Mouse (Mus musculus) myocyte (in vitro differentiated cells): ENCODE data around the gene Usp24.

ENCODE experiments used
- CEBPB ChIP-seq: IDR thresholded peaks from 2 replicates; pipeline ENCODE4 v1.6.1; 2011; ENCODE audit warnings: mild to moderate bottlenecking, moderate library complexity; ENCODE audit not compliant: poor library complexity, insufficient read depth, severe bottlenecking
- E2F4 ChIP-seq: IDR thresholded peaks from one replicate; pipeline ENCODE4 v1.6.1; 2011; ENCODE audit warnings: mild to moderate bottlenecking, control low read depth, moderate library complexity; ENCODE audit not compliant: insufficient read depth
- MAX ChIP-seq: IDR thresholded peaks from one replicate; pipeline ENCODE4 v1.6.1; 2011; ENCODE audit warnings: low read depth, mild to moderate bottlenecking, control low read depth
- POLR2A ChIP-seq: IDR thresholded peaks from one replicate; pipeline ENCODE4 v1.6.1; 2011; ENCODE audit warnings: low read depth, mild to moderate bottlenecking, control low read depth, moderate library complexity; ENCODE audit not compliant: insufficient read length
- TCF12 ChIP-seq: IDR thresholded peaks from one replicate; pipeline ENCODE4 v1.6.1; 2011; ENCODE audit warnings: mild to moderate bottlenecking, control low read depth; ENCODE audit not compliant: poor library complexity, insufficient read depth, severe bottlenecking

- TF ChIP-seq POLR2A (no peak), TCF12 (no peak), E2F4 (no peak), CEBPB (no peak), MAX (no peak)
Measured at GRCm38 (mm10) chr4:106483831-106484230, 167.8 kb downstream of the Usp24 start.
